Mouse (Mus musculus): ENCODE data around the gene Kcmf1. TPM values are rescaled to one million over a fixed set of nuclear protein-coding genes. Genes with fewer than 3 reads are reported as not detected.

Gene Kcmf1
- polyA plus RNA-seq, 1 experiment from 2014 or later, result 34.8 TPM

- Histone ChIP-seq H3K27ac (replicated peaks; ENCODE audit: low read depth, low read length) (no peak overlapping the region), H3K9me3 (ENCODE audit: control insufficient read depth, low read length) (no peaks in the 10 kb centered on the region), H3K4me1 (ENCODE audit: control insufficient read depth, insufficient read depth, low read length) (no peaks in the 10 kb centered on the region), H3K9ac (replicated peaks; ENCODE audit: low read length) (no peak overlapping the region), H3K27me3 (ENCODE audit: control insufficient read depth, insufficient read depth, low read length) (no peaks in the 10 kb centered on the region), H3K4me2 (ENCODE audit: low read length) (no peak overlapping the region), H3K36me3 (ENCODE audit: control insufficient read depth, insufficient read depth, low read length) (no peaks in the 10 kb centered on the region), H3K4me3 (replicated peaks; ENCODE audit: low read depth, low read length) (no peak overlapping the region)
- ATAC-seq (ENCODE audit: low FRiP score, low TSS enrichment), result no peak
- WGBS, result 96% methylated on average over 2 of the region's 2 CpGs
- DNase-seq, result no peak
These were observed 11.1 kb downstream of the Kcmf1 start for GRCm38 (mm10) chr6:72888655-72889054.

- no peaks in the 10 kb centered on the region for H3K36me3 ChIP-seq (ENCODE audit: control insufficient read depth, insufficient read depth, low read length)
- H3K27me3 ChIP-seq (ENCODE audit: control insufficient read depth, insufficient read depth, low read length), result no peaks in the 10 kb centered on the region
- H3K9me3 ChIP-seq (ENCODE audit: control insufficient read depth, low read length), result no peaks in the 10 kb centered on the region
- H3K4me3 ChIP-seq (replicated peaks; ENCODE audit: low read depth, low read length), result no peak overlapping the region
- WGBS, result 92% methylated on average over 1 of the region's 1 CpGs
- H3K27ac ChIP-seq (replicated peaks; ENCODE audit: low read depth, low read length), result no peak overlapping the region
- H3K4me1 ChIP-seq (ENCODE audit: control insufficient read depth, insufficient read depth, low read length), result no peaks in the 10 kb centered on the region
- H3K4me2 ChIP-seq (ENCODE audit: low read length), result no peak overlapping the region
- no peak overlapping the region for H3K9ac ChIP-seq (replicated peaks; ENCODE audit: low read length)
- DNase-seq, result no peak
- ATAC-seq (ENCODE audit: low FRiP score, low TSS enrichment), result no peak
These were observed 14.5 kb downstream of the Kcmf1 start for GRCm38 (mm10) chr6:72885268-72885667.

- no peak overlapping the region for H3K4me3 ChIP-seq (replicated peaks; ENCODE audit: low read depth, low read length)
- H3K36me3 ChIP-seq (ENCODE audit: control insufficient read depth, insufficient read depth, low read length), result no peaks in the 10 kb centered on the region
- DNase-seq (no peak), ATAC-seq (ENCODE audit: low FRiP score, low TSS enrichment) (no peak)
- no peak overlapping the region for H3K9ac ChIP-seq (replicated peaks; ENCODE audit: low read length)
- no peaks in the 10 kb centered on the region for H3K4me1 ChIP-seq (ENCODE audit: control insufficient read depth, insufficient read depth, low read length)
- no peaks in the 10 kb centered on the region for H3K9me3 ChIP-seq (ENCODE audit: control insufficient read depth, low read length)
- no peaks in the 10 kb centered on the region for H3K27me3 ChIP-seq (ENCODE audit: control insufficient read depth, insufficient read depth, low read length)
- WGBS, result 92% methylated on average over 3 of the region's 3 CpGs
- no peak overlapping the region for H3K4me2 ChIP-seq (ENCODE audit: low read length)
- H3K27ac ChIP-seq (replicated peaks; ENCODE audit: low read depth, low read length), result no peak overlapping the region
These were observed 15.0 kb downstream of the Kcmf1 start for GRCm38 (mm10) chr6:72884767-72885166.

- H3K36me3 ChIP-seq (ENCODE audit: control insufficient read depth, insufficient read depth, low read length), result no peaks in the 10 kb centered on the region
- H3K4me1 ChIP-seq (ENCODE audit: control insufficient read depth, insufficient read depth, low read length), result no peaks in the 10 kb centered on the region
- DNase-seq (no peak), ATAC-seq (ENCODE audit: low FRiP score, low TSS enrichment) (no peak)
- no peak overlapping the region for H3K9ac ChIP-seq (replicated peaks; ENCODE audit: low read length)
- WGBS, result 91% methylated on average over 8 of the region's 8 CpGs
- no peaks in the 10 kb centered on the region for H3K9me3 ChIP-seq (ENCODE audit: control insufficient read depth, low read length)
- no peak overlapping the region for H3K4me3 ChIP-seq (replicated peaks; ENCODE audit: low read depth, low read length)
- H3K27ac ChIP-seq (replicated peaks; ENCODE audit: low read depth, low read length), result no peak overlapping the region
- no peaks in the 10 kb centered on the region for H3K27me3 ChIP-seq (ENCODE audit: control insufficient read depth, insufficient read depth, low read length)
- no peak overlapping the region for H3K4me2 ChIP-seq (ENCODE audit: low read length)
These were observed 16.9 kb downstream of the Kcmf1 start for GRCm38 (mm10) chr6:72882661-72883458.

GRCm38 (mm10) chr6:72882222-72882621 lies 17.6 kb downstream of the Kcmf1 start:
- no peaks in the 10 kb centered on the region for H3K9me3 ChIP-seq (ENCODE audit: control insufficient read depth, low read length)
- no peak for ATAC-seq (ENCODE audit: low FRiP score, low TSS enrichment)
- no peak overlapping the region for H3K9ac ChIP-seq (replicated peaks; ENCODE audit: low read length)
- no peaks in the 10 kb centered on the region for H3K27me3 ChIP-seq (ENCODE audit: control insufficient read depth, insufficient read depth, low read length)
- no peak overlapping the region for H3K27ac ChIP-seq (replicated peaks; ENCODE audit: low read depth, low read length)
- no peaks in the 10 kb centered on the region for H3K4me1 ChIP-seq (ENCODE audit: control insufficient read depth, insufficient read depth, low read length)
- DNase-seq, result no peak
- WGBS, result 95% methylated on average over 3 of the region's 3 CpGs
- no peak overlapping the region for H3K4me2 ChIP-seq (ENCODE audit: low read length)
- H3K36me3 ChIP-seq (ENCODE audit: control insufficient read depth, insufficient read depth, low read length), result no peaks in the 10 kb centered on the region
- H3K4me3 ChIP-seq (replicated peaks; ENCODE audit: low read depth, low read length), result no peak overlapping the region

- no peak overlapping the region for H3K9ac ChIP-seq (replicated peaks; ENCODE audit: low read length)
- DNase-seq, result no peak
- H3K4me2 ChIP-seq (ENCODE audit: low read length), result no peak overlapping the region
- no peaks in the 10 kb centered on the region for H3K9me3 ChIP-seq (ENCODE audit: control insufficient read depth, low read length)
- WGBS, result 77% methylated on average over 1 of the region's 1 CpGs
- H3K36me3 ChIP-seq (ENCODE audit: control insufficient read depth, insufficient read depth, low read length), result no peaks in the 10 kb centered on the region
- ATAC-seq (ENCODE audit: low FRiP score, low TSS enrichment), result no peak
- H3K27me3 ChIP-seq (ENCODE audit: control insufficient read depth, insufficient read depth, low read length), result no peaks in the 10 kb centered on the region
- H3K4me3 ChIP-seq (replicated peaks; ENCODE audit: low read depth, low read length), result no peak overlapping the region
- H3K27ac ChIP-seq (replicated peaks; ENCODE audit: low read depth, low read length), result no peak overlapping the region
- no peaks in the 10 kb centered on the region for H3K4me1 ChIP-seq (ENCODE audit: control insufficient read depth, insufficient read depth, low read length)
These were observed 18.2 kb downstream of the Kcmf1 start for GRCm38 (mm10) chr6:72881619-72881979.

- Histone ChIP-seq H3K9ac (replicated peaks; ENCODE audit: low read length) (no peak overlapping the region), H3K4me3 (replicated peaks; ENCODE audit: low read depth, low read length) (no peak overlapping the region), H3K27ac (replicated peaks; ENCODE audit: low read depth, low read length) (no peak overlapping the region), H3K9me3 (ENCODE audit: control insufficient read depth, low read length) (no peaks in the 10 kb centered on the region), H3K27me3 (ENCODE audit: control insufficient read depth, insufficient read depth, low read length) (no peaks in the 10 kb centered on the region), H3K4me2 (ENCODE audit: low read length) (no peak overlapping the region), H3K36me3 (ENCODE audit: control insufficient read depth, insufficient read depth, low read length) (no peaks in the 10 kb centered on the region), H3K4me1 (ENCODE audit: control insufficient read depth, insufficient read depth, low read length) (no peaks in the 10 kb centered on the region)
- no peak for ATAC-seq (ENCODE audit: low FRiP score, low TSS enrichment)
- DNase-seq, result no peak
- 97% methylated on average over 9 of the region's 9 CpGs for WGBS
These were observed 18.7 kb downstream of the Kcmf1 start for GRCm38 (mm10) chr6:72880913-72881618.

GRCm38 (mm10) chr6:72876629-72877028 lies 23.1 kb downstream of the Kcmf1 start:
- DNase-seq, result no peak
- WGBS, result 96% methylated on average over 6 of the region's 6 CpGs

GRCm38 (mm10) chr6:72873338-72873737 lies 26.4 kb downstream of the Kcmf1 start:
- no peaks in the 10 kb centered on the region for H3K9me3 ChIP-seq (ENCODE audit: control insufficient read depth, low read length)
- H3K9ac ChIP-seq (replicated peaks; ENCODE audit: low read length), result no peak overlapping the region
- DNase-seq (no peak), ATAC-seq (ENCODE audit: low FRiP score, low TSS enrichment) (no peak)
- H3K36me3 ChIP-seq (ENCODE audit: control insufficient read depth, insufficient read depth, low read length), result no peaks in the 10 kb centered on the region
- H3K4me1 ChIP-seq (ENCODE audit: control insufficient read depth, insufficient read depth, low read length), result no peaks in the 10 kb centered on the region; the same call in 1 of the 2 replicates
- H3K27me3 ChIP-seq (ENCODE audit: control insufficient read depth, insufficient read depth, low read length), result no peaks in the 10 kb centered on the region
- H3K27ac ChIP-seq (replicated peaks; ENCODE audit: low read depth, low read length), result no peak overlapping the region
- H3K4me3 ChIP-seq (replicated peaks; ENCODE audit: low read depth, low read length), result no peak overlapping the region
- no peak overlapping the region for H3K4me2 ChIP-seq (ENCODE audit: low read length)
- 92% methylated on average over 3 of the region's 3 CpGs for WGBS

More at GRCm38 (mm10) chr6:72876629-72877028, 23.1 kb downstream of the Kcmf1 start:
- Histone ChIP-seq H3K4me1 (ENCODE audit: control insufficient read depth, insufficient read depth, low read length) (no peaks in the 10 kb centered on the region), H3K27me3 (ENCODE audit: control insufficient read depth, insufficient read depth, low read length) (no peaks in the 10 kb centered on the region), H3K9ac (replicated peaks; ENCODE audit: low read length) (no peak overlapping the region), H3K9me3 (ENCODE audit: control insufficient read depth, low read length) (no peaks in the 10 kb centered on the region), H3K36me3 (ENCODE audit: control insufficient read depth, insufficient read depth, low read length) (no peaks in the 10 kb centered on the region), H3K4me2 (ENCODE audit: low read length) (no peak overlapping the region), H3K4me3 (replicated peaks; ENCODE audit: low read depth, low read length) (no peak overlapping the region), H3K27ac (replicated peaks; ENCODE audit: low read depth, low read length) (no peak overlapping the region)
- no peak for ATAC-seq (ENCODE audit: low FRiP score, low TSS enrichment)
